Mouse (Mus musculus): ENCODE measurements at regions not wholly inside any gene's neighbourhood (a gene's known extent, or its start where the extent isn't known, plus 50 kb on each side); places are given as distances from the start of the nearest gene placed in this dataset.

DNA sequence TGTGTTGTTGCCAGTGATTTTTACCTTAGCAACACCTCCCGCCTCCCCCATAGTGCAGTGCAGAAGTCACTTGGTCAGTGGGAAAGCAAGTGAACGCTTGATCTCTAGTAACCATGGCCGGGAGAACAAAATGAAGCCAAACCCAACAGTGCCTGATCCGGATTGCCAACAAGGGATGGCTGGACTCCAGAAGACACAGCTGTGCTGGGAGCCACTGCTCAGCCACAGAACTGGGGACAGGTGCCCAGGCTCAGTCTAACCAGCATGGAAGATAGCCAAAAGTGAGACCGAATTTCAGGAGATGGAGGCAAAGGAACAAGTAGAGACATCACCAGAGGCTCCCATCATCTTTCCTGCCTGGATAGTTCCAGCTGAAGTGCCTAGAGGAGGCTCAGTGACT is 473.0 kb downstream of the Fam19a5 start:
- no peak for ATAC-seq (replicated peaks; ENCODE audit: insufficient number of reproducible peaks, low FRiP score, low TSS enrichment, poor library complexity, severe bottlenecking)

GRCm38 (mm10) chr15:88032751-88033150 is 488.7 kb downstream of the Fam19a5 start:
- ATAC-seq (replicated peaks; ENCODE audit: insufficient number of reproducible peaks, low FRiP score, low TSS enrichment, poor library complexity, severe bottlenecking) = no peak

DNA sequence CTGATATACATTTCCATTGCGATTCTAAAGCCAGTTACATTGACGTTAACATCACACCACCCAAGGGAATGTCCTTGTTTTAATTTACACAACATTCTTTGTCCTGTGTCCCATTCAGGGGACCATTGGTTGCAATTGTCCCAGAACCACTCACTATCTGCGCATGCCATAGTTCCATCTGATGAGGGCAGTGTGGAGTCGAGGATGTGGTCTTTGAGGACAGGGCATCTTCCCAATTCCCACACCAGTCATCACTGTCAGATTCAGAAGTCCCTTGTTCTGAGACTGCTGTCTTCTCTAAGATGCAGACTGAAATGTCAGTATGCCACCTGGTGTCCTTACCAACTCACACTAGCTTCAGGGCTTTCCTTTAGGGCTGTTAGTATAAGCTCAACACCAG is 489.6 kb downstream of the Fam19a5 start:
- ATAC-seq (replicated peaks; ENCODE audit: insufficient number of reproducible peaks, low FRiP score, low TSS enrichment, poor library complexity, severe bottlenecking) = no peak

- no peak for ATAC-seq (replicated peaks; ENCODE audit: insufficient number of reproducible peaks, low FRiP score, low TSS enrichment, poor library complexity, severe bottlenecking)
Observed at GRCm38 (mm10) chr15:88035486-88035885, 491.4 kb downstream of the Fam19a5 start.

DNA sequence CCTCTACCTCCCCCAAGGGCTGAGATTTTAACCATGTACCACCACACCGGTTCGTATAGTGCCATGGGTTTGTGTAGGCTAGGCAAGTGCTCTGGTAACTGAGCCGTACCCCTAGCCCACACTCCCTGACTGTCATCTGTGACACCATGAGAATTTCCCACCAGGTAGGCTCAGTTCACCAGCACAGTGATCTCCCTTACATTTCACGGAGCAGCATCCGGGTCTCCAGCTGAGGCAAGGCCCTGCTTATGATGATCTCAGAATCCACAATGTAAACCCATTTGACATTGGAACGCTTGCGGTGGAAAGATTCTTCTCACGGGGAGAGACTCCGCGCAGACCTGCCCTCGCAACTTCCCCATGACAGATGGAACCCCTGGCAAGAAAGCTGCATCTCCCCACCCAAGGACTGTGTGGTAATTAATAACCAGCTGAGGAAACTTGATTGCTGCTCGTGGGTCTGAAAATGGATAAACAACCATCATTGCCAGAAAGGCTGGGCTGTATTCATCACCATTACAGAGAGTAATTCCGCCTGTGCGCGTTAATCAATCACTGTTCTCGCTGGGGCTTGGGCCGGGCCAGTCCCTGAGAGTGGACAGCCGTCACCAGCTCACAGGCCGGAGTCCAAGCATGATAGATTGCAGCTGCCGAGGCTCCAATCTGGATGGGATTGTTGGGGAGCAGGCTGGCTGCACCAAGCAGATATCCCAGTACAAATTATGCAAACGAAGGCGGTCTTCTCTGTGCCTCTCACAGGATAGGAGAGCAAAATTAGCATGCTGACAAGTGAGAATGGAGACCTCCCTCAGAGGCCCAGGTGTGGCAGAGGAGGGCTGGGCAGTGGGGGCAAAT is 492.3 kb downstream of the Fam19a5 start:
- ATAC-seq (replicated peaks; ENCODE audit: insufficient number of reproducible peaks, low FRiP score, low TSS enrichment, poor library complexity, severe bottlenecking) = no peak

- ATAC-seq (replicated peaks; ENCODE audit: insufficient number of reproducible peaks, low FRiP score, low TSS enrichment, poor library complexity, severe bottlenecking) = no peak
Observed at GRCm38 (mm10) chr15:88037606-88038005, 493.5 kb downstream of the Fam19a5 start.

GRCm38 (mm10) chr15:88042821-88043220 is 498.7 kb downstream of the Fam19a5 start:
- ATAC-seq (replicated peaks; ENCODE audit: insufficient number of reproducible peaks, low FRiP score, low TSS enrichment, poor library complexity, severe bottlenecking) = no peak

DNA sequence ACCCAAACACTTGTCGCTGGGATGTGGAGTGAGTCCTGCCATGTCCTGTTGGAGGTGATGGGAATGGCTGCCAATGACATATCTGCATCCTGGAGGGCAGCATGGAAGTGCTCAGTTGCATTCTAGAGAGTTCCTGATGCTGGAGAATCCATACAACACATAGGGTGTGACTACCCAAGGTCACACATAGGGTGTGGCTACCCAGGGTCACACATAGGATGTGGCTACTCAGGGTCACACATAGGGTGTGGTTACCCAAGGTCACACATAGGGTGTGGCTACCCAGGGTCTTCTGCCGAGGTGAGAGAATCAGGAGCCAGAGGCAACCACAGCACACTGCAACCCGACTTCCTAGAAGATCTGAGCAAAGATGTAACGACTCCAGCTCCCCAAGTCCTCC is 514.0 kb downstream of the Fam19a5 start:
- ATAC-seq (replicated peaks; ENCODE audit: insufficient number of reproducible peaks, low FRiP score, low TSS enrichment, poor library complexity, severe bottlenecking) = no peak

DNA sequence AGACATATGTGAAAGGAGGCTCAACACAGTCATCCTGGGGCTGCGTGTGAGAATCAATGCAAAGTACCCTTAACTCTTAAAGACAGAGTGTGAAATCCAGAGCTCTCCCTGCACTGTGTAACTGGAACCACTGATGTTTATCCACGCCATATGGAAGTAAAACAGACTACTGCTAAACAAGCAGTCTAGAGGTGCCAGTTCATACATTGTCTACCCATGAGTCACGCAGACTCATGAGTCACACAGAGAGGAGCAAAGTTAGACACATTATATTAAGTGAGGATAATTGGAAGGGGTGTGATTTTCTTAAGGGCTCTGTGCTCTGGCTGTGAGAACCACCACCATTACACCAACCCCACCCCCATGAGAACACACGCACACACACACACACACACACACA is 516.8 kb downstream of the Fam19a5 start:
- no peak for ATAC-seq (replicated peaks; ENCODE audit: insufficient number of reproducible peaks, low FRiP score, low TSS enrichment, poor library complexity, severe bottlenecking)

GRCm38 (mm10) chr15:88063041-88063440 is 518.9 kb downstream of the Fam19a5 start:
- ATAC-seq (replicated peaks; ENCODE audit: insufficient number of reproducible peaks, low FRiP score, low TSS enrichment, poor library complexity, severe bottlenecking) = no peak

GRCm38 (mm10) chr15:88068476-88068875 is 524.4 kb downstream of the Fam19a5 start:
- ATAC-seq (replicated peaks; ENCODE audit: insufficient number of reproducible peaks, low FRiP score, low TSS enrichment, poor library complexity, severe bottlenecking) = no peak

GRCm38 (mm10) chr15:88072676-88073075 is 527.4 kb upstream of the Zdhhc25 start:
- no peak for ATAC-seq (replicated peaks; ENCODE audit: insufficient number of reproducible peaks, low FRiP score, low TSS enrichment, poor library complexity, severe bottlenecking)

DNA sequence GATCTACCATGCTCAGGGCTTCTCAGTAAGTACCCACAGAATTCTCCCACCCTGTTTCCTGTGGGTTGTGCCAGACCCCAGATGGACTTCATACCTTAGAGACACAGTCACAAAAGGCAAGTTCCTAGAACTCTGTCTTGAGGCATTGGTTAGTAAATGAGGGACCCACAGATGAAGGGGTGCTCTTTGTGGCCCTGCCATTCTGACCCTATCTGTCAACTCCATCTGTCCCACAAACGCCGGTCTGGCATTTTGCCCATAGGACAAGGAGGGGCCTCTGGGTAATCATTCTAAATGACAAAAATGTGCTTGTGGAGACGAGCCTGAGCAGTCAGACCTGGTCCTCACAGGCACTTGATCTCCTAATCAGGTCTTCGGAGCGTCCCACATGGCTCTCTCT is 516.2 kb upstream of the Zdhhc25 start:
- no peak for ATAC-seq (replicated peaks; ENCODE audit: insufficient number of reproducible peaks, low FRiP score, low TSS enrichment, poor library complexity, severe bottlenecking)

GRCm38 (mm10) chr15:88085631-88086030 is 514.5 kb upstream of the Zdhhc25 start:
- ATAC-seq (replicated peaks; ENCODE audit: insufficient number of reproducible peaks, low FRiP score, low TSS enrichment, poor library complexity, severe bottlenecking) = no peak

- ATAC-seq (replicated peaks; ENCODE audit: insufficient number of reproducible peaks, low FRiP score, low TSS enrichment, poor library complexity, severe bottlenecking) = no peak
Observed at GRCm38 (mm10) chr15:88089486-88089885, 510.6 kb upstream of the Zdhhc25 start.

- no peak for ATAC-seq (replicated peaks; ENCODE audit: insufficient number of reproducible peaks, low FRiP score, low TSS enrichment, poor library complexity, severe bottlenecking)
Observed at GRCm38 (mm10) chr15:88091390-88091789, 508.7 kb upstream of the Zdhhc25 start.

GRCm38 (mm10) chr15:88120376-88120775 is 479.7 kb upstream of the Zdhhc25 start:
- ATAC-seq (replicated peaks; ENCODE audit: insufficient number of reproducible peaks, low FRiP score, low TSS enrichment, poor library complexity, severe bottlenecking) = no peak

GRCm38 (mm10) chr15:88123907-88124523 is 476.1 kb upstream of the Zdhhc25 start:
- ATAC-seq (replicated peaks; ENCODE audit: insufficient number of reproducible peaks, low FRiP score, low TSS enrichment, poor library complexity, severe bottlenecking) = no peak

DNA sequence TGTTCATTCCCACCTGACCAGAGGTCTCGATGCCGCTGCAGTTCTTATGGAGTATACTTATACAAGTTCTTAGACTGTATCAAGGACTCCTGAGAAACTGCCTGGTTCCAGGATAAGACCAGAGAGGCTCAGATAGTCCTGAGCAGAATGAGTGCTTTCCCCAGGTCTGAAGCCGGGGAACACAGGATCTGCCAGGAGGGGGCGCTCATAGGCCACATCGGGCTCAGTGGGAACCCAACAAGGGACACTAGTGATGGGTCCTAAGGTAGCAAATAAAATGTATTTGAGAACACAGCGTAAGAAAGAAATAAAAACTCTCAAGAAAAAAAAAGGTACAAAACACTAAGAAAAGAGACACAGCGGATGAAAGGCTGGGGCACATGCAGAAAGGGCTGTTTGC is 454.0 kb upstream of the Zdhhc25 start:
- ATAC-seq (replicated peaks; ENCODE audit: insufficient number of reproducible peaks, low FRiP score, low TSS enrichment, poor library complexity, severe bottlenecking) = no peak

DNA sequence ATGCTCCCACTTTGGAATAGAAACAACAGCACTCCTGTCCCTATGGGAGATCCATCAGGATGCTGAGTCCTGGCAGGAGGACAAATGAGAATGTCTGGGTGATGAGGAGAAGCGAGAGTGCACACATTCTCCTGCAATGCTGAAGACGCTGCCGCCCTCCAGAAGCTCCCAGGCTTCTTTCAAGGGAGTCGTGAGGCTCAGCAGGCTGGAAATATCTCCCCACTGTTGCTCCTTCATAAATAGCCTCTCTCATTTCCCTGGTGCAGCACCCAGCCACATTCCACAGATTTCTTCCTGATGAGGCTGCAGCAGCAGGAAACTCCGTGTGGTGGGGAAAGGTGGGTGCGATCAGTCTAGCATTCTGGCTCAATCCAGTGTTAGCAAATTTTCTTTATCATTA is 448.9 kb upstream of the Zdhhc25 start:
- ATAC-seq (replicated peaks; ENCODE audit: insufficient number of reproducible peaks, low FRiP score, low TSS enrichment, poor library complexity, severe bottlenecking) = no peak

All from monocyte, adult 5-6 weeks (primary cell).